Mouse (Mus musculus) thymus, adult 2 months (tissue): ENCODE data around the gene Hist1h3b. TPM values are rescaled to one million over a fixed set of nuclear protein-coding genes. Genes with fewer than 3 reads are reported as not detected.
A peak's percentile ranks its signal among the peaks of the same experiment; 100 is the strongest.
"Not testable (repeated sequence)": the region's sequence is repeated elsewhere in the genome, so short reads cannot be mapped to it uniquely, and the experiment has no call there.

ENCODE experiments used
- DNase-seq: peaks from one replicate; pipeline ENCODE4 v3.0.0; 2021
- H3K27ac ChIP-seq: fragments of 200-500 bp; 2 replicates; pipeline ENCODE4 v1.5.1; 2012; ENCODE audit warnings: low read length, control low read depth; ENCODE audit not compliant: control insufficient read depth, insufficient read depth
- H3K27me3 ChIP-seq: fragments of 200-500 bp; 2 replicates; pipeline ENCODE4 v1.6.1; 2012; ENCODE audit warnings: mild to moderate bottlenecking, low read length, moderate library complexity, mixed read lengths; ENCODE audit not compliant: control insufficient read depth, insufficient read depth
- H3K36me3 ChIP-seq: fragments of 200-500 bp; 2 replicates; pipeline ENCODE4 v1.6.1; 2012; ENCODE audit warnings: mild to moderate bottlenecking, low read length, moderate library complexity; ENCODE audit not compliant: control insufficient read depth, insufficient read depth
- H3K4me1 ChIP-seq: fragments of 200-500 bp; replicated peaks from 2 replicates; pipeline ENCODE4 v1.6.1; 2012; ENCODE audit warnings: low read length; ENCODE audit not compliant: control insufficient read depth, insufficient read depth
- H3K4me3 ChIP-seq: fragments of 200-500 bp; 2 replicates; pipeline ENCODE4 v1.5.1; 2012; ENCODE audit warnings: mild to moderate bottlenecking, low read length, control low read depth, moderate library complexity; ENCODE audit not compliant: control insufficient read depth, insufficient read depth
- CTCF ChIP-seq: fragments of 200-500 bp; IDR thresholded peaks from 2 replicates; pipeline ENCODE4 v1.5.1; 2012; ENCODE audit warnings: mild to moderate bottlenecking, control low read depth, low read length, moderate library complexity, borderline replicate concordance; ENCODE audit not compliant: control insufficient read depth, poor library complexity, insufficient read depth; ENCODE audit errors: extremely low read depth
- POLR2A ChIP-seq: fragments of 200-500 bp; IDR thresholded peaks from 2 replicates; pipeline ENCODE4 v1.6.1; 2012; ENCODE audit warnings: mild to moderate bottlenecking, low read length, control low read depth, moderate library complexity; ENCODE audit not compliant: control insufficient read depth, poor library complexity, insufficient read depth; ENCODE audit errors: extremely low read depth
- WGBS: fragments of 180-500 bp; shearing (Covaris S2); methylation state at CpG from one replicate; pipeline ENCODE4 v1.1.7; 2018; 5-methylcytosine and 5-hydroxymethylcytosine counted together
- polyA plus RNA-seq: library from polyadenylated mRNA; depleted of rRNA; stranded (reverse); fragments of >200 nt; gene quantifications from 2 replicates; pipeline ENCODE4 v1.2.3, GENCODE M21; 2012; rRNA removed

Hist1h3b gene
- polyA plus RNA-seq, result 529 and 561 TPM in 2 replicates

DNA sequence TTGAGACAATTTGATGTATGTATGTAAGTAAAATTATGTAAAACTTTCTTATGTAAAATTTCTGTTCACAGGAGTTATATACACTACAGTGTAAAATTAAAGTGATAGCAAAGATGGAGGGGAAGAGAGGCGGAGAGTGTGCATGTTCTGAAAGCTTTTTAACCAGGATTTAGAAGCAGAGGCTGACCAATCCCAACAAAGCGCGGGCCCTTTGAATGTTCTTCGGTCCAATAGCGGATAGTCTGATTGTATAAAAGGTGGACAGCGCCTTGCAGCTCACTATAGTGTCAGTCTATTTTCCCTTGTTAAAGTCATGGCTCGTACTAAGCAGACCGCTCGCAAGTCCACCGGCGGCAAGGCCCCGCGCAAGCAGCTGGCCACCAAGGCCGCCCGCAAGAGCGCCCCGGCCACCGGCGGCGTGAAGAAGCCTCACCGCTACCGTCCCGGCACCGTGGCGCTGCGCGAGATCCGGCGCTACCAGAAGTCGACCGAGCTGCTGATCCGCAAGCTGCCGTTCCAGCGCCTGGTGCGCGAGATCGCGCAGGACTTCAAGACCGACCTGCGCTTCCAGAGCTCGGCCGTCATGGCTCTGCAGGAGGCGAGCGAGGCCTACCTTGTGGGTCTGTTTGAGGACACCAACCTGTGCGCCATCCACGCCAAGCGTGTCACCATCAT, at the start of gene Hist1h3b:
Hist1h3b (plus strand) TSS at position 201 of the 675 bp plus-strand sequence.
- Histone ChIP-seq H3K4me3 (peak within 1 kb of the TSS; percentile 41), H3K27ac (peak within 1 kb of the TSS; percentile 86)
- under 1% methylated on average over 20 of the region's 47 CpGs for WGBS
- peak; percentile 87 for DNase-seq
- not testable (repeated sequence) for H3K4me1 ChIP-seq, H3K27me3 ChIP-seq, H3K36me3 ChIP-seq

DNA sequence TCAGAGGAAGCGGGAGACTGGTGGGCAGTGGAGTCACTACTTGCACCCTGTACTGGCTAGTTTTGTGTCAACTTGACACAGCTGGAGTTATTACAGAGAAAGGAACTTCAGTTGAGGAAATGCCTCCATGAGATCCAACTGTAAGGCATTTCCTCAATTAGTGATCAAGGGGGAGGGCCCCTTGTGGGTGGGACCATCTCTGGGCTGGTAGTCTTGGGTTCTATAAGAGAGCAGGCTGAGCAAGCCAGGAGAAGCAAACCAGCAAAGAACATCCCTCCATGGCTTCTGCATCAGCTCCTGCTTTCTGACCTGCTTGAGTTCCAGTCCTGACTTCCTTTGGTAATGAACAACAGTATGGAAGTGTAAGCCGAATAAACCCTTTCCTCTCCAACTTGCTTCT, 49.3 kb upstream of the Hist1h3b start:
- 94% methylated on average over 2 of the region's 2 CpGs for WGBS
- not testable (repeated sequence) for H3K36me3 ChIP-seq, H3K4me1 ChIP-seq, H3K4me3 ChIP-seq, H3K27me3 ChIP-seq, H3K27ac ChIP-seq, DNase-seq

- peaks cover 11% of the 10 kb centered on the region for H3K4me1 ChIP-seq
- WGBS, result 90% methylated on average over 7 of the region's 7 CpGs
- no peak for TF ChIP-seq POLR2A
- no peak for TF ChIP-seq CTCF
- no peaks in the 10 kb centered on the region for H3K36me3 ChIP-seq
- DNase-seq, result no peak
- H3K4me3 ChIP-seq, result no peak overlapping the region
- no peak overlapping the region for H3K27ac ChIP-seq
- no peaks in the 10 kb centered on the region for H3K27me3 ChIP-seq
Observed at GRCm38 (mm10) chr13:23705751-23706356, 46.2 kb upstream of the Hist1h3b start.

- Histone ChIP-seq H3K27ac (no peak overlapping the region), H3K36me3 (no peaks in the 10 kb centered on the region), H3K4me1 (peaks cover 8% of the 10 kb centered on the region), H3K27me3 (no peaks in the 10 kb centered on the region), H3K4me3 (no peak overlapping the region)
- DNase-seq, result no peak
- TF ChIP-seq CTCF, result no peak
- TF ChIP-seq POLR2A, result no peak
- 97% methylated on average over 12 of the region's 12 CpGs for WGBS
Observed at GRCm38 (mm10) chr13:23706771-23707170, 45.3 kb upstream of the Hist1h3b start.

- Histone ChIP-seq H3K27me3 (no peaks in the 10 kb centered on the region), H3K27ac (no peak overlapping the region), H3K4me3 (no peak overlapping the region), H3K36me3 (no peaks in the 10 kb centered on the region), H3K4me1 (peaks cover 8% of the 10 kb centered on the region)
- no peak for TF ChIP-seq CTCF
- no peak for TF ChIP-seq POLR2A
- no peak for DNase-seq
- WGBS, result 81% methylated on average over 4 of the region's 4 CpGs
Observed at GRCm38 (mm10) chr13:23708041-23708440, 44.0 kb upstream of the Hist1h3b start.

DNA sequence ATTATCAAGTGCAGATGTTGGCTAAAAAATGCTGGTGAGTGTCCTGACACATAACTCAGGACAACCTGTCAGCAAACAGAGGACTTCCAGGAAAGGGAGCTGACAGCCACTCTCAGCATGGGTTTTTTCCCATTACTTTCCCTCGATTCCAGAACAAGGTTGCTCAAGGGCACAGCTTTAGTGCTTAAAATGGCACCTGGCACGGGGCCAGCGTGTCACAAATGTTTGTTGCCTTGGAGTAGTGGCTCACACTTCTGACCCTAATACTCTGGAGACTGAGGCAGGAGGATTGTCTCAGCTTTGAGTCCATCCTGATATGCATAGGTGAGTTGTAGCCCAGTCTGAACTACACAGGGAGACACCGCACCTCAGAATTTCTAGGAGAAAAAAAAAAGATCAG, 43.4 kb upstream of the Hist1h3b start:
- no peak for TF ChIP-seq POLR2A
- no peak for TF ChIP-seq CTCF
- H3K4me1 ChIP-seq, result peaks cover 8% of the 10 kb centered on the region
- WGBS, result 91% methylated on average over 4 of the region's 4 CpGs
- no peak overlapping the region for H3K27ac ChIP-seq
- no peak for DNase-seq
- H3K36me3 ChIP-seq, result no peaks in the 10 kb centered on the region
- no peak overlapping the region for H3K4me3 ChIP-seq
- no peaks in the 10 kb centered on the region for H3K27me3 ChIP-seq
